Comparison of ENCODE assay signal across 10 mouse cellular contexts in the genomic region with DNA sequence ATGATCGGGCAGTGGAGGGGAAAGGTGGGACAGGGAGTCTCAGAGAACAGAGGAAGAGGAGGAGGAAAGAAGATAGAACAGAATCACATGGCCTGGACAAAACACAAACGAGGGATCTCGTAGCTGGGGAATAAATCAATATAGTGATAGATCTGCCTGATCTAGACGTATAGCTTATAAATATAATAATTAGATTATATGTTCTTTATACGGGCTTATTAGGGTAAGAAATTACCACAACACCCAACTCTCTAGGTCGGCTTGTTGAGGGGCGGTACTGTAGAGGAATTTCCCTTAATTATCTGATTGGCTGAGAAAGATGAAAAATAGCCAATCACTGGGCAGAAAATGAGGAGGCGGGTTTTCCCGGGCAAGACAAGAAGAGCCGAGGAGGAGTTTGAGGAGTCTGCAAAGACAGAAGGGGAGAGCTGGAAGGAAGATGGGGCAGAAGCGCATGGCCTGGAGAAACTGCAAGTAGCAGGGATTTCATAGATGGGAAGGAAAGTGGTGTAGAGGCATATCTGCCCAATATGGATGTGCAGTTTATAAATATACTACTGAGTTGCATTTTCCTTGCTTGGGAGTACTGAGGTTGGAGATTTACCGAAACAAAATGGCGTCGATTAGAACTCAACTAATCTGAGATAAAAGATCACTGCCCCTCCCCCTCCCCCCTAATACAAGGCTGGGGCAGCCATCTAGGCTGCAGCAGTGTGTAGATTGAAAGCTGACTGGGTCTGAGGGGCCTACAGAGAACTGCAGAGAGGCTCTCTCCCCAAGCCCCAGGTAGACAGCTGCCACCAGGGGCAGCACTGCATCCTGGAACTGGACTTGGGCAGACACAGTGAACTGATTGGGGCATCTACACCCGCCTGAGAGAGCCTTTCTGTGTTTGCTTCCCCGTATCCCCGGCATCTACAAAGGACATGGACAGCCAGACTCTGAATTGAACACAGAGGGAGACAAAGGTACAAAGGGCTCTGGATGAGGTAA. TPM values are rescaled to one million over a fixed set of nuclear protein-coding genes. Genes with fewer than 3 reads are reported as not detected.
DNase-seq lines count a peak whose midpoint lies in the region; ATAC-seq and TF ChIP-seq lines count a peak whose summit lies in the region.
"Had no signal": no experiment of that assay in that cellular context is flagged by ENCODE, and none has a peak within 500 bp of the region (broad histone marks: within the 10 kb centered on the region; RNA-seq: fewer than 3 reads in every experiment).

No protein-coding gene starts in this region.

- H3K4me1 ChIP-seq in testis, adult 2 months (ENCODE audit: control insufficient read depth, insufficient read depth, low read length) = peaks cover 6% of the 10 kb centered on the region

- no peak for TF ChIP-seq POLR2A in testis, adult 2 months (IDR thresholded peaks at IDR 0.05; ENCODE audit: control insufficient read depth, low read depth, low read length)

- H3K27me3 ChIP-seq in testis, adult 2 months (ENCODE audit: control insufficient read depth, insufficient read depth, low read length) = no peaks in the 10 kb centered on the region
- H3K27me3 ChIP-seq in splenic B cell, adult 2 months (ENCODE audit: control insufficient read depth, insufficient read depth, low read length, poor library complexity, severe bottlenecking) = no peaks in the 10 kb centered on the region

- 0 out of 2 replicates have a peak, but pooled peaks have one; percentile 14 for TF ChIP-seq CTCF in testis, adult 2 months (IDR thresholded peaks at IDR 0.05; ENCODE audit: control insufficient read depth, insufficient read depth, insufficient replicate concordance, low read depth, low read length)

- DNase-seq in embryo, embryonic 10.5 days (ENCODE audit: low spot score) = peak; percentile 29
- DNase-seq in embryo, embryonic 9.5 days (ENCODE audit: extremely low spot score) = no peak
- no peak for DNase-seq in testis, postnatal 14 days (ENCODE audit: low spot score)
- DNase-seq in induced T-regulatory cell, adult 2 months (ENCODE audit: low read depth) = peak; percentile 16
- DNase-seq in splenic B cell, adult 2 months (ENCODE audit: low read depth, low spot score) = peak; percentile 32
- no peak for DNase-seq in spleen, adult 12 weeks (ENCODE audit: low spot score)
- DNase-seq: kidney, postnatal 25 days; lung, adult 18-20 months had no signal

- no peak overlapping the region for H3K27ac ChIP-seq in testis, adult 2 months (ENCODE audit: control insufficient read depth, insufficient read depth, low read depth, low read length)

- ATAC-seq in frontal cortex, adult (ENCODE audit: low TSS enrichment) = no peak

- H3K36me3 ChIP-seq in testis, adult 2 months (ENCODE audit: control insufficient read depth, insufficient read depth, low read length) = no peaks in the 10 kb centered on the region; the same call in 1 of the 2 replicates
- no peaks in the 10 kb centered on the region for H3K36me3 ChIP-seq in splenic B cell, adult 2 months (ENCODE audit: control insufficient read depth, insufficient read depth, low read length, poor library complexity, severe bottlenecking)

- H3K4me3 ChIP-seq in testis, adult 2 months (ENCODE audit: control insufficient read depth, low read depth, low read length) = 0 out of 2 replicates have a peak overlapping the region, but pooled peaks have one; percentile 3

RNA-seq across cellular contexts. Expression of a gene that starts 18.2 kb away (rescaled TPM):
- 14.6 TPM in 2 replicates for polyA plus RNA-seq in testis, adult 2 months (2012; rRNA removed)

RNA-seq across cellular contexts. Expression of a gene that starts 48.8 kb away (rescaled TPM):
- polyA plus RNA-seq in testis, adult 2 months (2012; rRNA removed) = 165 and 173 TPM in 2 replicates

RNA-seq across cellular contexts. Expression of a gene that starts 49.0 kb away (rescaled TPM):
- 13.5 and 16.7 TPM in 2 replicates for polyA plus RNA-seq in testis, adult 2 months (2012; rRNA removed)

Comparison
In these comparisons a context has a peak if more than half of its experiments do, and no peak if none do; other contexts are left out.
1. DNase-seq: peak in embryo, embryonic 10.5 days (single experiment), induced T-regulatory cell, adult 2 months (single experiment) and splenic B cell, adult 2 months (single experiment); none in embryo, embryonic 9.5 days (single experiment), testis, postnatal 14 days (single experiment) and spleen, adult 12 weeks (single experiment).